Mouse (Mus musculus): ENCODE measurements at regions not wholly inside any gene's neighbourhood (a gene's known extent, or its start where the extent isn't known, plus 50 kb on each side); places are given as distances from the start of the nearest gene placed in this dataset.

- no peak for DNase-seq (ENCODE audit: low spot score)
These were observed 105.8 kb upstream of the Slc4a7 start for GRCm38 (mm10) chr14:14596057-14596809.

DNA sequence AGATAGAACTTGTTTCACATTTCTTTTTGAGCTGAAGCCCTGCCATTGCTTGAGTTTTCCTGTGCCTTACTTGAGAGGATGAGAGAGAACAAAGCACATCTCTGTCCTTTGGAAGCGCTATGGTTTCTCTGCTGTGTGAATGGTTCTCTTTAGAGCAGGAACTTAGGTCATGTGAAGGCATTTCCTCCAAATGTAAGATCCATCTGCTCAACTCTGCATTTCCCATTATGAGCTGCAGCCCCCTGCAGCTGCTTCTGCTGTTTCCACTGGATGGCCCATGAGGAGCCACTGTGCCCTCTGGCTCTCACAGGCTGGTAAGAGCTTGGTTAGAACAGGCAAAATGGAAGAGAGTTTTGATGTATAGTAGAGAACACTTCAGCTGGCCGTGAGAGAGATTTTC lies 102.5 kb upstream of the Slc4a7 start:
- no peak for DNase-seq (ENCODE audit: low spot score)

GRCm38 (mm10) chr14:14599990-14600389 lies 102.1 kb upstream of the Slc4a7 start:
- no peak for DNase-seq (ENCODE audit: low spot score)

DNA sequence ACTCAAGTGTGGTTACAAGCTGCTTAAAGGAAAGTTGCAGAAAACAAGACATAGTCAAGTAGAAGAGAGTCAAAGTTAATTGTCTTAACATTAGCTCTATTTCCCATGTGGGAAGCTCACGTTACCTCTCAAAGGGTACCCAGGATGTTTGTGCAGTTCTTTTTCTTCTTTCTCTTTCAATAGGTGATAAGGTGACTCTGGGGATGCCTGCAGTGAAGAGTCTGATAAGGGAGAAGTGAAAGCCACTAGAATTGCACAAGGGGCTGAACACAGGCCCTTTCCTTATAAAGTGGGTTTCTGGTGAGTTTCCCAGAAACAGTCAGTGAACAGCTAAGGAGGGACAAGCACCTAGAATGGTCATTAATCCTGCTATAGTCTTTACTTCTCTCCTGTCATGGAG lies 98.6 kb upstream of the Slc4a7 start:
- DNase-seq (ENCODE audit: low spot score): no peak

DNA sequence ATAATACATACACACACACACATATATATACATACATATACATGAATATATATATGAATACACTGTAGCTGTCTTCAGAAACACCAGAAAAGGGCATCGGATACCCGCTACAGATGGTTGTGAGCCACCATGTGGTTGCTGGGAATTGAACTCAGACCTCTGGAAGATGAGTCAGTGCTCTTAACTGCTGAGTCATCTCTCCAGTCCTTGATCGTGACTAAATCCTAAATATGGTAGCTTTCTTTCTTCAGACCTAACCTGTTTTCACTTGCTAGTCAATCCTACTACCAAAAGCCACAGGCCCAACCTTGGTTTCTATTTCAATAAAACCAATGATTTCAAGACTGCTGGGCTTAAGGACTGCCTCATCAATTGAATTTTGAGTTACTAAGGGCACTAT lies 95.0 kb upstream of the Slc4a7 start:
- DNase-seq (ENCODE audit: low spot score): no peak

- no peak for DNase-seq (ENCODE audit: low spot score)
These were observed 89.8 kb upstream of the Slc4a7 start for GRCm38 (mm10) chr14:14612245-14612644.

DNA sequence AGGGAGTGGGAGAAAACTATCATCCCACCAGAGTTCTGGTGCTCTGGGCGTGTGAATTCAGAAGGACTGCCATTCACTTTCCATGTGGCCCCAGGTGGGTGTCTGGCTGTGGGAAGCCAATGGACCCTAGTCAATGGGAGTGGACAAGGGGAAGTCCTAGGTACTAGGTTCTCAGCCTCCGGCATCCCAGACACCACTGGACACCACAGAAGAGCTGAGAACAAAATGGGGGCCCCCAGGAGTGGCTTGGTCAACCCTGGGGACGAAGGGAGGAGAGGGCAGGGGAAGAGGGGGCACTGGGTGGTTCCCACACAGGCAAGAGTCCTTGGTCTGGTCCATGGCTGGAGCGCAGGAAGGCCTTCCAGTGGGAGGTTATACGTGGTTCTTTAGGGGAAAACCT lies 81.8 kb upstream of the Slc4a7 start:
- DNase-seq (ENCODE audit: low spot score): no peak

- DNase-seq (ENCODE audit: low spot score): no peak
These were observed 73.4 kb upstream of the Slc4a7 start for GRCm38 (mm10) chr14:14628673-14629072.

DNA sequence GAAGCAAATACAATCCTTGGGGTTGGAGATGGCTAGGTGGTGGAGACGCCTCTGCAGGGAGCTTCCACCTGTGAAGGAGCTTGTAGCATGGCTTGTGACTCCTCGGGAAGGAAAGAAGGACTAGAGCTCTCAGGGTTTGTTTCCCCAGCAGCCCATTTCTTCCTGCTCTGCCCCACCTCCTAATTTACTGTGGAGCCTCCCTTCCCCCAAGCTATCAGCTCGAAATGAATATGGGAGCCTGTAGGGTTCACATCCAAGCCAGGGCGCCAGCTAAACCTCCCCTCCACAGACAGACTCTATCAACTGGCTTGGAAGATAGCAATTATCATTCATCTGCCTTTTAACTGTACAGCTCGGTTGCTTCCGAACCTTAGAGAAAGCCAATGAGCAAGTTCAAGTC lies 70.3 kb upstream of the Slc4a7 start:
- no peak for DNase-seq (ENCODE audit: low spot score)

DNA sequence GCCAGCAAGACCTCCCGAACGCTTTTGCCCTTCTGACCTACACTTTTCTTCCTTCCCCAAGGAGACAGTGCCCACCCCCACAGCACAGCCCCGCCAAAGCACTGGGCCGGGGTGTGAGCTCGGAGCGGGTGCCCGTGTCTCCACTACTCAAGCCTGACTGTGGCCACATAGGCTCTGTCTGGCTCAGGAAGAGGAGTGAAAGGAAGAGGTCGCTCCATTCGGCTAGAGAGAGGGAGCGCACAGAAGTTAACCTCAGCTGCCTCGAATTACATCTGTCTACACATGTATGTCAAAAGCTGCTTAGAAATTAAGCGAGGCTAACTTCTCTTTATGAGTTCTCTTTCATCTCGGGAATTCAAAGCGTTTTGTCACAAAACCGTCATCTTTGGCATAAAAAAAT lies 69.6 kb upstream of the Slc4a7 start:
- no peak for DNase-seq (ENCODE audit: low spot score)

GRCm38 (mm10) chr14:14632951-14633931 lies 68.8 kb upstream of the Slc4a7 start:
- DNase-seq (ENCODE audit: low spot score): peak; percentile 47

DNA sequence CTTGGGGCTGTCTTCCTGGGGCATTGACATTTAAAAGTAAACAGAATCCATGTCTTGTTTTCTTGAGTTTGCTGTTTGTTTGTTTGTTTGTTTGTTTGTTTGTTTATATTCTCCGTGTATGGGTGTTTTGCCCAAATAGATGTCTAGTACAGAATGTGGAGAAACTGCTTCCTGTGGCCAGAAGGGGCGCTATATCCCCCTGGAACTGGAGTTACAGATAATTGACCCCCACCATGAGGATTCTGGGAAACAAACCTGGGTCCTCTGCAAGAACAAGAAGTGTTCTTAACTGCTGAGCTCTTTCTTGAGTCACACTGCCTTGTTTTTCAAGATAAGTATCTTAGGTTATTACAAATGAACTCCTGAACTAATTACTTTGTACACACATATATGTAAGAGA lies 68.1 kb upstream of the Slc4a7 start:
- no peak for DNase-seq (ENCODE audit: low spot score)

DNA sequence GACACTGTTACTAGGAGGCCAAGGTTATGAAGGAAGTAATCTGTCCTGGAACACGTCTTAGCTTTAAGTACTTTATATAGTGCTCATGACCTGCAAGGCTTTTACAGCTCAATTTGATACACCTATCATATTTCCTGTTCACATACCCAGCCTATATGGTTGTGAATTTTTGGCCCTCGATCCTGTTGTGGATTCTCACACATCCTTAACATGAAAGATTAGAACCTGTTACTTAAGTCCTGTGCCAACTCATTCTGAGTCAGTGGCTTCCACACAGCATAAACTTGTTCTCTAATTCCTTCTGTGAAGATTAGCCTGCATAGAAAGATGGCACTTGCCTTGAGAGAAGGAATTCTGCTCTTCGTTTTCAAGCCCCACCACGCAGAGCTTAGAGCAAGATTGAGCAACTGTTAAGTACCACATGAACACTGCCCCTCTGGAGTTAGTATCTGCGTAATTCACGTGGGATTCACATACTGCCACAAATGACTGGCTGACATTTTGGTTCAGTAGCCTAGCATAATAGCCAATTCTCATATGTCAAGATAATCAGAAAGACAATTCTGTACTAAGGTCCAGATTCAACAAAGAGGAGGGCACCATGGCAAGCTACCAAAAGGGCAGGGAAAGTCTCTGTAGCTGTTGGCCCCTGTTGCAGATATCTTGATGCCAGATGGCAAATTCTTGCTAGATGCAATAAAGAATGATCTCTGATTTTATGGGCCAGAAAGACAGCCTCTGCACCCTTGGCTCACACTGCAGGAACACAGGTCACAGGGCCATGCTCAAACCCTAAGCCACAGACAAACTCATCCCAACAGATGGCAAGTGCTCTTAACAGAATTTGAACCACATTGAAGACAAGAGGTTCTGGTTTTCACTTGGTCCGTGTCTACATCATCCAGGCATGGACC lies 62.7 kb upstream of the Slc4a7 start:
- no peak for DNase-seq (ENCODE audit: low spot score)

- no peak for DNase-seq (ENCODE audit: low spot score)
These were observed 62.0 kb upstream of the Slc4a7 start for GRCm38 (mm10) chr14:14640023-14640441.

DNA sequence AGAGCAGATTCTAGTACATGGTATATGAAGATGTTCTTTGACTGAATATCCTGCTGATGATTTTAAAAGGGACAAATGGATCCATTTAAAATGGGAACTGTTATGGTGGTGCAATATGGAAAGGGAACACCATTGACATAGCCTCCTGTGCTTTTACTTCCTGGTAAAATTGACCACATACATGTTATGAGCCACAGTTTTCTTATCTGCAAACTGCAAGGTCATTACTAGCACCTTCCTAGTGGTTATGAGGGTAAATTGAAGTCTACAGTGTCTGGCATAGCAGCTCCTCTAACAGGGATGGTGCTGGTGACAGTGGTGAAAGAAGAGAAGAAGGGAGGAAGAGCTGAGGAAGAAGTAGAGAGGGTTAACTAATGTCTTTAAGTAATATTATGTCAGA lies 61.5 kb upstream of the Slc4a7 start:
- no peak for DNase-seq (ENCODE audit: low spot score)

DNA sequence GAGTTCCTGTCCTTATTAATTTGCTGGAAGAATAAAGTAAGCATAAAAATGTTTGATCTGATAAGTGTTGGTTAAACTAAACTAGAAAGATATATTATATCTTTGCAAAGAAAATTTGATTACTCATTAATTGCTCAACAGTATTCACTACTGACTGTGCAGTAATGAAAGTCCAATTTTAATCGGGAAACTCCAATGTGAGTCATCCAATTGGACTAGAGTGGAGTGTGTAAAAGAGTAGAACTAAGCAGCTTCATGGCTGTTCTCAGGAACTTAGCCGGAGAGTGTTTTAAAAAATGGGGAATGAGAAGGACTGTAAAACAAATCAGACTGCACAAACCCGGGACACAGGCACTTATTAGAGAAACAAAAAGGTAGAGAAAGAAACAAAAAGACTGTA lies 58.5 kb upstream of the Slc4a7 start:
- no peak for DNase-seq (ENCODE audit: low spot score)

GRCm38 (mm10) chr14:14645084-14645483 lies 57.0 kb upstream of the Slc4a7 start:
- DNase-seq (ENCODE audit: low spot score): no peak
